Mouse (Mus musculus): ENCODE results near the gene Atad1. TPM values are rescaled to one million over a fixed set of nuclear protein-coding genes. Genes with fewer than 3 reads are reported as not detected.

The Atad1 gene
- polyA plus RNA-seq, 1 experiment, result 10.4 TPM

GRCm38 (mm10) chr19:32737844-32738243 lies 1.7 kb downstream of the Atad1 start:
- TF ChIP-seq MYOG (IDR thresholded peaks at IDR 0.05; ENCODE audit: control insufficient read depth, extremely low read depth, insufficient read length), result no peak
- TF ChIP-seq CEBPB (IDR thresholded peaks at IDR 0.05; ENCODE audit: low read depth), result no peak
- no peak for TF ChIP-seq CTCF (IDR thresholded peaks at IDR 0.05; ENCODE audit: control insufficient read depth, insufficient read depth, insufficient read length)
- no peak for TF ChIP-seq MAX (IDR thresholded peaks at IDR 0.05)
- no peaks in the 10 kb centered on the region for H3K27me3 ChIP-seq (ENCODE audit: control insufficient read depth, insufficient read depth, insufficient read length)
- H3K36me3 ChIP-seq (ENCODE audit: control insufficient read depth, insufficient read depth), result no peaks in the 10 kb centered on the region
- no peaks in the 10 kb centered on the region for H3K79me2 ChIP-seq (ENCODE audit: control insufficient read depth, insufficient read depth)
- H3ac ChIP-seq (ENCODE audit: control insufficient read depth, insufficient read length, low read depth), result no peak overlapping the region
- H3K79me3 ChIP-seq (ENCODE audit: low read depth), result no peaks in the 10 kb centered on the region
- H3K4me3 ChIP-seq (ENCODE audit: insufficient read depth, poor library complexity, severe bottlenecking), result no peak overlapping the region

GRCm38 (mm10) chr19:32732922-32733321 lies 6.7 kb downstream of the Atad1 start:
- TF ChIP-seq FOSL1 (IDR thresholded peaks at IDR 0.05; ENCODE audit: insufficient read depth, low read length, poor library complexity, severe bottlenecking), result no peak
- TF ChIP-seq USF1 (IDR thresholded peaks at IDR 0.05; ENCODE audit: low read depth), result no peak
- TF ChIP-seq MAX (IDR thresholded peaks at IDR 0.05), result no peak
- no peak for TF ChIP-seq CTCF (IDR thresholded peaks at IDR 0.05; ENCODE audit: control insufficient read depth, insufficient read depth, insufficient read length)
- TF ChIP-seq MYOD1 (IDR thresholded peaks at IDR 0.05; ENCODE audit: control insufficient read depth, insufficient read length, low read depth), result no peak
- TF ChIP-seq MYOG (IDR thresholded peaks at IDR 0.05; ENCODE audit: control insufficient read depth, extremely low read depth, insufficient read length), result no peak
- TF ChIP-seq CEBPB (IDR thresholded peaks at IDR 0.05; ENCODE audit: low read depth), result no peak
- no peaks in the 10 kb centered on the region for H3K79me2 ChIP-seq (ENCODE audit: control insufficient read depth, insufficient read depth)
- no peak overlapping the region for H3K4me3 ChIP-seq (ENCODE audit: insufficient read depth, poor library complexity, severe bottlenecking)
- H3ac ChIP-seq (ENCODE audit: control insufficient read depth, insufficient read length, low read depth), result no peak overlapping the region
- no peaks in the 10 kb centered on the region for H3K79me3 ChIP-seq (ENCODE audit: low read depth)
- H3K36me3 ChIP-seq (ENCODE audit: control insufficient read depth, insufficient read depth), result no peaks in the 10 kb centered on the region
- H3K27me3 ChIP-seq (ENCODE audit: control insufficient read depth, insufficient read depth, insufficient read length), result peaks cover 3% of the 10 kb centered on the region

DNA sequence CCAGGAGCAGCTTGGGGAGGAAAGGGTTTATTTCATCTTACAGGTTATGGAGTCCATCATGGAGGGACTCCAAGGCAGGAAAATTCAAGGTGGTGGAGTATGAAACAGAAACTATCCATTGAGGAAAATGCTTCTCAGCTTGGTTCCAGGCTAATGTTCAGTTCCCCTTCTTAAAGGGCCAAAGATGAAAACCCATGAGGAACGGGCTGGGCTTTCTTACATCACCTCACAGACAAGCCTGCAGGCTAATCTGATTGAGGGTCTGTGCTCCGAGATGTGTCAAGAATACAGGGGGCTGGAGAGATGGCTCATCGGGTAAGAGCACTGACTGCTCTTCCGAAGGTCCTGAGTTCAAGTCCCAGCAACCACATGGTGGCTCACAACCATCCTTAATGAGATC lies 9.8 kb downstream of the Atad1 start:
- H3K4me3 ChIP-seq (ENCODE audit: insufficient read depth, poor library complexity, severe bottlenecking), result no peak overlapping the region
- no peaks in the 10 kb centered on the region for H3K79me3 ChIP-seq (ENCODE audit: low read depth)
- H3K36me3 ChIP-seq (ENCODE audit: control insufficient read depth, insufficient read depth), result no peaks in the 10 kb centered on the region
- TF ChIP-seq CEBPB (IDR thresholded peaks at IDR 0.05; ENCODE audit: low read depth), result no peak
- no peak for TF ChIP-seq MYOD1 (IDR thresholded peaks at IDR 0.05; ENCODE audit: control insufficient read depth, insufficient read length, low read depth)
- no peak for TF ChIP-seq MAX (IDR thresholded peaks at IDR 0.05)
- no peak for TF ChIP-seq MYOG (IDR thresholded peaks at IDR 0.05; ENCODE audit: control insufficient read depth, extremely low read depth, insufficient read length)
- no peak for TF ChIP-seq USF1 (IDR thresholded peaks at IDR 0.05; ENCODE audit: low read depth)
- TF ChIP-seq CTCF (IDR thresholded peaks at IDR 0.05; ENCODE audit: control insufficient read depth, insufficient read depth, insufficient read length), result no peak
- TF ChIP-seq FOSL1 (IDR thresholded peaks at IDR 0.05; ENCODE audit: insufficient read depth, low read length, poor library complexity, severe bottlenecking), result no peak
- peaks cover 3% of the 10 kb centered on the region for H3K27me3 ChIP-seq (ENCODE audit: control insufficient read depth, insufficient read depth, insufficient read length)
- H3K79me2 ChIP-seq (ENCODE audit: control insufficient read depth, insufficient read depth), result no peaks in the 10 kb centered on the region
- H3ac ChIP-seq (ENCODE audit: control insufficient read depth, insufficient read length, low read depth), result no peak overlapping the region

GRCm38 (mm10) chr19:32726451-32727325 lies 12.9 kb downstream of the Atad1 start:
- Histone ChIP-seq H3K79me2 (ENCODE audit: control insufficient read depth, insufficient read depth) (no peaks in the 10 kb centered on the region), H3K27me3 (ENCODE audit: control insufficient read depth, insufficient read depth, insufficient read length) (peaks cover 3% of the 10 kb centered on the region), H3K36me3 (ENCODE audit: control insufficient read depth, insufficient read depth) (no peaks in the 10 kb centered on the region), H3K79me3 (ENCODE audit: low read depth) (no peaks in the 10 kb centered on the region), H3K4me3 (ENCODE audit: insufficient read depth, poor library complexity, severe bottlenecking) (no peak overlapping the region), H3ac (ENCODE audit: control insufficient read depth, insufficient read length, low read depth) (no peak overlapping the region)
- no peak for TF ChIP-seq CEBPB (IDR thresholded peaks at IDR 0.05; ENCODE audit: low read depth)
- TF ChIP-seq MYOG (IDR thresholded peaks at IDR 0.05; ENCODE audit: control insufficient read depth, extremely low read depth, insufficient read length), result no peak
- TF ChIP-seq FOSL1 (IDR thresholded peaks at IDR 0.05; ENCODE audit: insufficient read depth, low read length, poor library complexity, severe bottlenecking), result no peak
- no peak for TF ChIP-seq MYOD1 (IDR thresholded peaks at IDR 0.05; ENCODE audit: control insufficient read depth, insufficient read length, low read depth)
- no peak for TF ChIP-seq CTCF (IDR thresholded peaks at IDR 0.05; ENCODE audit: control insufficient read depth, insufficient read depth, insufficient read length)
- TF ChIP-seq MAX (IDR thresholded peaks at IDR 0.05), result no peak
- no peak for TF ChIP-seq USF1 (IDR thresholded peaks at IDR 0.05; ENCODE audit: low read depth)

- no peaks in the 10 kb centered on the region for H3K79me2 ChIP-seq (ENCODE audit: control insufficient read depth, insufficient read depth)
- H3K4me3 ChIP-seq (ENCODE audit: insufficient read depth, poor library complexity, severe bottlenecking), result no peak overlapping the region
- H3K79me3 ChIP-seq (ENCODE audit: low read depth), result no peaks in the 10 kb centered on the region
- H3ac ChIP-seq (ENCODE audit: control insufficient read depth, insufficient read length, low read depth), result no peak overlapping the region
- no peak for TF ChIP-seq USF1 (IDR thresholded peaks at IDR 0.05; ENCODE audit: low read depth)
- TF ChIP-seq MAX (IDR thresholded peaks at IDR 0.05), result no peak
- no peak for TF ChIP-seq CTCF (IDR thresholded peaks at IDR 0.05; ENCODE audit: control insufficient read depth, insufficient read depth, insufficient read length)
- no peak for TF ChIP-seq MYOG (IDR thresholded peaks at IDR 0.05; ENCODE audit: control insufficient read depth, extremely low read depth, insufficient read length)
- TF ChIP-seq CEBPB (IDR thresholded peaks at IDR 0.05; ENCODE audit: low read depth), result no peak
- TF ChIP-seq MYOD1 (IDR thresholded peaks at IDR 0.05; ENCODE audit: control insufficient read depth, insufficient read length, low read depth), result no peak
- no peak for TF ChIP-seq FOSL1 (IDR thresholded peaks at IDR 0.05; ENCODE audit: insufficient read depth, low read length, poor library complexity, severe bottlenecking)
- H3K36me3 ChIP-seq (ENCODE audit: control insufficient read depth, insufficient read depth), result no peaks in the 10 kb centered on the region
- H3K27me3 ChIP-seq (ENCODE audit: control insufficient read depth, insufficient read depth, insufficient read length), result peaks cover under 1% of the 10 kb centered on the region
These were observed 15.8 kb downstream of the Atad1 start for GRCm38 (mm10) chr19:32723817-32724216.

Measured in C2C12 (cell line).